Mouse (Mus musculus): ENCODE measurements at regions not wholly inside any gene's neighbourhood (a gene's known extent, or its start where the extent isn't known, plus 50 kb on each side); places are given as distances from the start of the nearest gene placed in this dataset.

DNA sequence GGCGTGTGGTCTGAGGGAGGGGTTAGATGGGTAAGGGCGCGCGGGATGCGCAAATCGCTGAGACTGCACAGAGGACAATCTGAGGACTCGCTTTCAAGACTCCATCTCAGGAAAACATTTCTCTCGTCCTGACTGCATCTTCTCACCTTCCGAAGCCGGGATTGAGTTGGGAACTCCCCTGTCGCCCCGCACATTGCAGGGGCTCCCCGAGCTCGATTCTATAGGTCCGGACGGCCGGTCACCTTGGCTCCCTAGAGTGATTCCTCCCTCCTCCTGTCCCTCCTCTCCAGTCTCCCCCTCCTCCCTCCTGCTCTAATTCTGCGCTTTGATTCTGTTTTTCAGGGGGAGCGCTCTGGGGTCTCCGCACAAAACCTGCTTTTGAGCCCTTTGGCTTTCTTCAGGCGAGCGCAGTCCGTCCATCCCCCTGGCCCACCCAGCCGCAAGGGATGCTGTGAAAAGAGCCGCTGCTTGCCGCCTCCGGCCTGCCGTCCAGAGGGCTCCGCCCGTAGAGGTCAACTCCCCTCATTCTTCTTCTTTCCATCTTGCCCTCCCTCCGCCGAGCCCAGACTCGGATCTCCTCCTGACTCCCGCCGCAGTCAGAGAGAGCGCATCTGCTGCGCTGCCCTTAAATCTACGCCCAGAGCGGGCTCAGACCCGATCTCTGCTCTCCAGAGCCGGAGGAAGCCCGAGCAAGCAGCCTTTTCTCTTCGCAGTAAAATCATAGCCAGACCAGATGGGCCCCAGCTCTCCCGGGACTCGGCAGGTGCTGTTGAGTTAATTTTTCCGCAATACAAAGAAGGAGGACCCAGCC lies 153.8 kb upstream of the Cypt12 start:
- TF ChIP-seq ZMIZ1 (IDR thresholded peaks at IDR 0.05; ENCODE audit: low read depth, low read length): no peak
- no peak for TF ChIP-seq NRF1 (IDR thresholded peaks at IDR 0.05; ENCODE audit: insufficient read depth, low read depth, low read length, poor library complexity, severe bottlenecking)
- no peak for TF ChIP-seq ETS1 (IDR thresholded peaks at IDR 0.05; ENCODE audit: low read depth, low read length)
- no peak for TF ChIP-seq SMC3 (IDR thresholded peaks at IDR 0.05; ENCODE audit: low read depth, low read length)
- no peak for TF ChIP-seq KAT2A (conservative IDR thresholded peaks at IDR 0.05; ENCODE audit: low read depth, low read length)
- no peak for TF ChIP-seq ELF1 (IDR thresholded peaks at IDR 0.05; ENCODE audit: low read depth, low read length)
- no peak for TF ChIP-seq MYC (IDR thresholded peaks at IDR 0.05; ENCODE audit: low read depth, low read length)
- TF ChIP-seq MEF2A (IDR thresholded peaks at IDR 0.05; ENCODE audit: extremely low read depth, insufficient replicate concordance, low read depth, low read length, poor library complexity, severe bottlenecking): no peak
- TF ChIP-seq HCFC1 (IDR thresholded peaks at IDR 0.05; ENCODE audit: low read depth, low read length): no peak
- TF ChIP-seq TBP (IDR thresholded peaks at IDR 0.05; ENCODE audit: low read depth, low read length): no peak
- TF ChIP-seq POLR2A (IDR thresholded peaks at IDR 0.05; ENCODE audit: control insufficient read depth in 1 of 2, insufficient read depth in 1 of 2, low read depth in 1 of 2, low read length in 2 of 2, poor library complexity in 1 of 2): no peak
- TF ChIP-seq MAX (IDR thresholded peaks at IDR 0.05; ENCODE audit: low read length): no peak
- no peak for TF ChIP-seq USF2 (IDR thresholded peaks at IDR 0.05; ENCODE audit: borderline replicate concordance in 1 of 2, insufficient read depth in 1 of 2, low read depth in 1 of 2, low read length in 2 of 2)
- no peak for TF ChIP-seq SIN3A (IDR thresholded peaks at IDR 0.05; ENCODE audit: low read length)
- TF ChIP-seq RAD21 (IDR thresholded peaks at IDR 0.05; ENCODE audit: low read depth, low read length): no peak
- no peak for TF ChIP-seq E2F4 (IDR thresholded peaks at IDR 0.05; ENCODE audit: borderline replicate concordance, low read depth, low read length)
- TF ChIP-seq ZNF384 (IDR thresholded peaks at IDR 0.05; ENCODE audit: low read depth, low read length): no peak
- Histone ChIP-seq H3K4me3 (ENCODE audit: control insufficient read depth in 1 of 2, insufficient read depth in 1 of 2, low read depth in 2 of 2, low read length in 2 of 2) (no peak overlapping the region), H3K9ac (ENCODE audit: control insufficient read depth, low read depth, low read length, poor library complexity, severe bottlenecking) (no peak overlapping the region)

More for the DNA sequence above, 153.8 kb upstream of the Cypt12 start:
- Histone ChIP-seq H3K27ac (ENCODE audit: control insufficient read depth, low read depth, low read length) (no peak overlapping the region), H3K27me3 (ENCODE audit: control insufficient read depth in 1 of 2, insufficient read depth in 2 of 2, low read length in 2 of 2) (no peaks in the 10 kb centered on the region), H3K9me3 (replicated peaks; ENCODE audit: insufficient read depth, low read length) (no peaks in the 10 kb centered on the region), H3K36me3 (ENCODE audit: control insufficient read depth in 1 of 2, insufficient read depth in 2 of 2, low read length in 2 of 2) (no peaks in the 10 kb centered on the region), H3K4me1 (ENCODE audit: control insufficient read depth in 1 of 2, insufficient read depth in 2 of 2, low read length in 2 of 2) (no peaks in the 10 kb centered on the region), H3K79me2 (ENCODE audit: control insufficient read depth, insufficient read depth, low read length, poor library complexity) (no peaks in the 10 kb centered on the region)
- DNase-seq (ENCODE audit: low read depth, low spot score): no peak
